Mouse (Mus musculus): Measurements from ENCODE around the gene Rtl9. TPM values are rescaled to one million over a fixed set of nuclear protein-coding genes. Genes with fewer than 3 reads are reported as not detected.

Rtl9 gene
- 1 to 10 TPM in 1 of 2 experiments, under 1 TPM in 1; 0.88 to 1.3 TPM for total RNA-seq (2021)

DNA sequence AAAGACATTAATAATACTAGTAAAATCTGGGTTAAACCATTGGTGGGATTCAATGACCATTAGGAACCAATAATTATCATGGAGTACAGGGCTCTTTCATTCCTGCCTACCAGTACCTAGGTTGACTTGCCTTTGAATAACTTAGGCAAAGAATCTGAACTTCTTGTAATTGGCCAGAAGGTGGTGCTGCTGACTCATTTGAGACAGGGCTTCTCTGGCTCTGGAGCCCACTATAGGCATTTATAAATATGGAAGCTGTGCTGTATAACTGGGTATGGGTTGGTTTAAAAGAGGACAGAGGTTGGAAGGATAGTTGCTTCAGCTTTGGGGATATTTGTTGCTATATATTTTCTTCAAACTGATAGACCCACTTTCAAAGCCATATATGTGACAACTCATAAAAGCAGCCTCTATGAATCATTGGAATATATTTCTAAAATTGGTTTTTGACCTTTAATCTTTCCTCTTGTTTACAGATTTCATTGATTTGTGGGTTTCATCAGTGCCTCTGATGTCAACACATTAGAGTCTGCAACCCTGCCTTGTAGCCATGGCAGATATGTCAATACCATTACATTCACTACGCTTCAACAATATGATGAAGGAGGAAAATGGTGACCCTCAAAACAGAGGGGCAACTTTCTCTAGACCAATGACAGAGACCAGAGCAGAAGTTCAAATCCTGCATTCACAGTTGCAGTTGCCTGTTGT lies at the start of gene Rtl9:
Gene Rtl9 (plus strand): TSS at position 551 of the 711 bp plus-strand sequence.
- peak; percentile 32 for DNase-seq

DNA sequence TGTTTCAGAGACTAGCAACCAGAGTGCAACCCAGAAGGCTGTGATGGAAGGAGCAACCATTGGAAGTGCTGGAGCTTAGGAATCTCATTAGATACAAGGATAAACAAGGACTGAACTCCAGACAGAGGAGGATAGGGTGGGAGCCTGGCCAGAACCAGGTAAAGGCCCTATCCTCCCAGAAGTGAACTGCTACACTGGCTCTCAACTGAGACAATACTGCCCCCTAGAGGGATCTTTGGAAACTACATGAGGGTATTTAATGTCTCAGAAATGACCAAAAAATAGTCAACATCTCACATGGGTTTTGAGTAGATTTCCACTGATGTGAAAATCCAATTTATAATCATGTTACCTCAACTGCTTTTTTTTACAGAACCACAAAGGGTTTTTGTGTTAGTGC lies 47.9 kb upstream of the Rtl9 start:
- peak; percentile 35 for DNase-seq

DNA sequence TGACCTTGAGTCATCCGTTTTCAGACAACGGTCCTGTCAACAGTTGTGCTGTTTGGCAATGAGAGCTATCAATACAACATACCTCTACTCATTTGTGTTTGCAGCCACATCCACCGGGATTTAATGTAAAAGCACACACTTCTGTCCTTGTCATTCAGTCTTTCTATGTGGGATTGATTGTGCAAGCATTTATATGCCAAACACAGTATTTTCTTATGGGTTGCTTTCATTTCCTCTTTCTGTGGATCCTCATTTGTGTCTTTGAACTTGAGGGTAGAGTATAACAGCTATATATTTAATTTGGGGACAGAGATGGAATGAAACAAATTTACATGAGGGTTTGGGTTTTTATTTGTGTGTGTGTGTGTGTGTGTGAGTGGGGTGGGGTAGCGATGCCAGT lies 47.5 kb upstream of the Rtl9 start:
- DNase-seq: no peak

DNA sequence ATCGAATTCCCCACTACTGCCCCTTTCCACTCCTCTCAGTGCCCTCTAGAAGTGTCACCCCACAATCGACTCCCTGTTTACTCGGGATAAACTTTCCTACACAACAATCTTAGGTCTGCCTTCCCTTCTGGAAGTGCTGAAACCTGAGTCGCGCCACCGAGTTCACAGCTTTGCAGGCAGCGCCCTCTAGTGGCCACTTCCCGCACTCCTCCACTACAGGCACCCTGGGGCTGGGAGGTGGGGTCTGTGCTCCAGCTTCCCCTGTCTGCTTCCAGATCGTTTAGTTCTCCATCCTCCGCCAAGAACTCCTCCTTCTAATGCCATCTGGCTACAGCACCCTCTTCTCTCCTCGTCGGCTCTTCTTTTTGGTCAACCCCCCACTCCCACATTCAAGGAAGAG lies 40.6 kb upstream of the Rtl9 start:
- DNase-seq: peak; percentile 86

DNA sequence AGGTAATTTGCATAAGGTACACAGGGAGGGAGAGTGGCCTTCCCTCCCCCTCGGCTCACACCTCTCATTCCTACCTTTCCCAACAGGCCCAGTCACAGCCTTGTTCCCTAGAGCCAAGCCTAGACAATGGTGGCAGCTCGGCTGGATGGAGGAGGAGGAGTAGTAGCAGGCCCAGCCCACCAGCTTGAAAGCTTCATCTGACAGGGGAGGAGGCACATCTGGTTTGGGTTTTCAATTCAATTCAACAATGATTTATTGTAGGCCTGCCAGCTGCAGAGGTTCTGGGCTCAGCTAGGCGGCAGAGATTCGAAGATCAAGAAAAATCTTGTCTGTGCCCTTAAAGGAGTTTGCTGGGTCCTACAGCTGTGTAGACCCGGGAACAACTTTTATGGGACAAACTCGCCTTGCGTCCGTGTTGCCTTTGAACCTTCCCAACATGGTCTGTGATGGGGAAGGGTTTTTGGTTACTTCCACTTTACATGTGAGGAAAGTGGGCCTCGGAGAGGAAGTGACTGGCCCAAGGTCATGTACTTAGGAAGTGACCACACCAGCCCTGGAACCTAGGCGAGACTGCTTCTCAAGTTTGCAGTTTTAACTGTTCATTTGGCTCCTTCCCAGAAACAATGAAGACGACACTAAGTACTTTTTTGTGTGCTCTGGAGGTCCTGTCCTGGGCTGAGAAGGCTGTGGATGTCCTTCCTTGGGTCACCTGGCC lies 36.6 kb upstream of the Rtl9 start:
- DNase-seq: peak; percentile 35

DNA sequence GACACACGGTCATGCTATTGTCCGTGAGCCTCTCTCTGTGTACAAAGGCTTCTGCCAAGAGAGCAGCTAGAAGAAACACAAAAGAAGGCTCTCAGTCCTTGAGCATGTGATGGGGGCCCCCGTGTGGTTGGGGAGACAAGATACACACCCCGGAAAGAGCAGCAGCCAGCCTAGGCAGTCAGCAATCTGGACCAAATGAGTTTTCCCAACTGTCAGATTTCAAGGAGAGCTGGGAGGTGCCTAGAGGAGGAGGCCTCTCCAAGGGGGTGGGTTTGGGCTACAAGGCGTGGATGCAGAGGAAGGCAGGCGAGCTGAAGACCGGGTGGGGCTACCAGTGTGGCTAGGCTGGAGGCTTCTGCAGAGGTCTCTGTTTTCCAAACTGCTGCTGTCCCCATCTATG lies 35.6 kb upstream of the Rtl9 start:
- peak; percentile 11 for DNase-seq

DNA sequence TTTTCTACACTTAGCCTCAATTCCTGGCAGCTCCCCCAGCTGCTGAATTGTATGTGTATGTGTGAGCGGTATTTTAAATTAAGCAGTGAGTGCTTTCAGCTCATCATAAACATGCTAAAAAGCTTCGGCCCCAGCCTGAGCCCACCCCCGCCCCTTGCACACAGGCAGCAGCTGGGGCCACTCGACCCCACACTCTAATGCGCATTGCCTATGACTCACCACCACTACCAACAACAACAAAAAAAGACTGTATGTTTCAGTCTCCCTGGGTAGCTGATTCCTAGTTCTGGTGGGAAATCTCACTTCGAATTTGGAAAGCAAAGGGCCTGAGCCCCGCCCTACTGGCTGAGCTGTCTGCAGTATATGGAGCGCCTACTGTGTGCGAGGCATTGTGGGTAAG lies 35.1 kb upstream of the Rtl9 start:
- DNase-seq: no peak

DNA sequence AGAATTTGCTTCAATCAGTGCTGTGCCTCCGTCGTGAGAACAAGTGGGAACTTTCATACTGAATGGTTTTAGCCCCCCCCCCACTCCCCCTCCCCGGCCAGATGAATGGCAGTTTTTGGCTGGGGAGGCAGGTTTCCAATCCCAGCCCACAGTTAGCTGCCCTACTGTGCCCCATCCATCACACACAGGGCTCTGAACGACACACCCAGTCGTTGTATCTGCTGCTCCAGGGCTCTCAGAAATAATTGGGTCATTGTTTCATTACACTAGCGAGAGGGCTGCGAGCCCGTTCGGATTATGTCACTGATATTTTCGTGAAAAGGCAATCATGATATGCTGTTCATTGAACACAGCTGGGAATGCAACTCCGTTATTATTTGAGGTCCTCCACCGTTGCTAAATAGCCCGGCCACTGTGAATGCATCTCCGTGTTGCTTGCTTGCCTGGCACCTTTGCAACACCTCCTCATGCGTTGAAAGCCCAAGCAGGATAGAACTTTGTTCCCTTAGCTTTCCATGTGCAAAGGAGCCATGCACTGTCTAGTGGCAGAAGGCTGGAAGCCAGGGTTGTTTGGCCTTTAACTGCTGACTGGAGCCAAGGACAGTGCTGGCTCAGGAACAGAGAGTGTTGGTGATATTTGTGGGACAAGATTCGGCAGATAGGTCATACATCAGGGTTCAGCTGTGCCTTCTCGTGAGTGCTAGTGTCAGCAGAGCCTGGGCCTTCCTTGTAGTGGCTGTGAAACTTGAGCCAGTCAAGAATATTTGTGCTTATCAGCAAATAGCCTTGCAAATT lies 32.9 kb upstream of the Rtl9 start:
- no peak for DNase-seq

DNA sequence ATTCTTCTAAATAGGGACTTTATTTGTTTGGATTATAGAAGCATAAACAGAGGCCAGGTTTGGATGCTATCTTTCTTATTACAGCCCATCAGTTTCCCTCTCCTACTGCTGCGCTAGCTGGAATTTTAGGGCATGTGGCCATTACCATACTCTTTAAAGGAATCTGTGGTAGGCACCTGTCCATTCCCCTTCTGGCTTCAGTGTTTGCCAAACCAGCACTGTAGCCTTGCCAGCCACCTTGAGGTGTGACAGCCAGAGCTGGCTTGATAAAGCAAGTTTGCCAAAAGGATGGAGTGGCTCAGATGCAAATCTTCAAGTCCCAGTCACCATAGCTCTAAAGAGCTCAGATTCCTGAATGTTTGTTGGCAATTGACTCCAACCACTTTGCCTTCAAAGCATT lies 32.3 kb upstream of the Rtl9 start:
- DNase-seq: no peak

DNA sequence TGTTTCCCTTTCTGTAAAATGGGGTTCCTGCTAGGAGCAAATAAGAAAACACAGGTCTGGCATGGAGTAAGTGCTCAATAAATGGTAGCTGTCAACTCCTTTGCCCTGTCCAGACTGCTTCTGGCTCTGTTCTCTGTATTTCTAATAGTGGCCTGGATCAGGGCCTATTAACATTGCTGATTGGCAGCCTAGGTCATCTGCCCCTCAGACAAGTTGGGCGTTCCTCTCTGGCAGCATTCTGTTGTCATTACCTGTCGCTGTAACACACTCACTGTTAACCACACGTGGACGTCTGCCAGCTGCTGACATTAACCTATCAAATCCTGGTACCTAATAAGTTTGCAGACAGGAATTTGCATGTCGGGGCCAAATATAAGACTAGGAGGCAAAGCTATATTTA lies 31.8 kb upstream of the Rtl9 start:
- peak; percentile 25 for DNase-seq

DNA sequence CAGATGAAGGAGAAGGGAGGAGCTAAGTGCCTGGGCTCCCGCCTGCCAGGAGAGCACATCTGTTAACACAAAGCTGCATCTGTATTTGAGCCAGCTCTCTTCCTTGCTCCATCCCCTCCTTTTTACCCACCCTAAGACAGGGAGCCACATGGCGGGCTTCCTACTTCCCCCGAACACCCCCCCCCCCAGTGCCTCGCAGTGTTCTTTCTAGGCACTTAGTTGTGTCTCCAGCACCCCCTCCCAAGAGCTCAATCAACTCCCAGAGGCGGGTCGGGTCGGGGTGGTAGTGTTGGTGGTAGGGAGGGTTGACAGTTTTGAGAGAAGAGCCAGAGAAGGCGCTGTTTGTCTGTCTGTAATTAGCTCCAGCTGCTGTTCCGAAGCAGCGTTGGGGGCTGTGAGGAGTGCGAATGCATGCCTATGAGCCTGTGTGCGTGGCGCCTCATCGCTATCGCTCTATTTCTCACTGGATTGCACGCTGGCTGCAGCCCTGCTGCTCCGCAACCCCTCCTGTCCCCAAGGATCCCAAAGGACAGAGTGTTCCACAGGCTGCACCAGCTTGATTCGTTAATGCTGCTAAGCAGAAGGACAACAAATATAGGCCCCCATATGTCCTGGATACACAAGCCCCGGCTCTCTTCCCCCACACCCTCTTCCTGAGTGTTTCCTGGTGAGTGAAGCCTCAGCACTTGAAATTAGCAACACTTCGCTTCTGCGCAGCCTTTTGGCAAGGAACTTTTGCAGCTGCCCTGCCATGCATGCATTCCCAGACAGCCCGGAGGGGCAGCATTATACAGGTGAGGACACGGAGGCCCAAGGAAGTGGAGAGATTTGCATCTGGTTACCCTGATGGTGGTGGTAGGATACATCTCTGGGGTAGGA lies 18.7 kb upstream of the Rtl9 start:
- DNase-seq: peak; percentile 24

DNA sequence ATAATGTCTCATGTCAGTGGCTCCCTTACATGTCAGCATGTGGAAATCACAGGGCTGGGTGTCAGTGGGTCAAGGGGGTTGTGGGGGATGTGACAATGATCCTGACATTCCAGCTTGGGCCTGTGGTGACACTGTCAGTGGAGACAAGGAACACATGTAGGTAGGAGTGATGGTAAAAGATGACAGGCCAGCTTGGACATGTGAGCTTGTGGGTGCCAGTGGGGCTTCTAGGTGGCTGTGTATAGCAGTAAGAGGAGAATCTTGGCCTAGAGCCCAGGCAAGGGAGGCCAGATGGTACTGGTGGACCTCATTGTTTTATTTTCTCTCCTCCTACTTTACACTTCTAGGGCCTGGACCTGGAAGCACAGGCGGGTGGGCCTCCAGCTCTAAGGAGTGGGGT lies 16.7 kb upstream of the Rtl9 start:
- DNase-seq: no peak

DNA sequence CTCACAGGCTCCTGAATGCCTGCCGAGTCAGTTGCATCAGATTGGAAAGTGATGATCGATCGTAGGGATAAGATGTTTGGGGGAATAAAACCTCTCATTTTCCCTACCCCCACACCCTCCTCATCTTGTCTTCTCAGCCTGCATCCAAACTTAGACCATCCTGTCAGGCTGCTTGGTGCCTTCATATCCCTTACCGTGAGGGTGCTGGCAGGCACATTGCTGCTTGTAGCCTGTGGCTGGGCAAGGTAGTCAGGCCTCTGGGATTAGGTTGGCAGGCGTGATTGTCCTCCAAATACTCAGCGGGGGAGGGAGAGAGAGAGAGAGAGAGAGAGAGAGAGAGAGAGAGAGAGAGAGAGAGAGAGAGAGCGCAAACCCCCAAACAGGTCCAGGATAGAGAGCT lies 11.2 kb upstream of the Rtl9 start:
- no peak for DNase-seq

DNA sequence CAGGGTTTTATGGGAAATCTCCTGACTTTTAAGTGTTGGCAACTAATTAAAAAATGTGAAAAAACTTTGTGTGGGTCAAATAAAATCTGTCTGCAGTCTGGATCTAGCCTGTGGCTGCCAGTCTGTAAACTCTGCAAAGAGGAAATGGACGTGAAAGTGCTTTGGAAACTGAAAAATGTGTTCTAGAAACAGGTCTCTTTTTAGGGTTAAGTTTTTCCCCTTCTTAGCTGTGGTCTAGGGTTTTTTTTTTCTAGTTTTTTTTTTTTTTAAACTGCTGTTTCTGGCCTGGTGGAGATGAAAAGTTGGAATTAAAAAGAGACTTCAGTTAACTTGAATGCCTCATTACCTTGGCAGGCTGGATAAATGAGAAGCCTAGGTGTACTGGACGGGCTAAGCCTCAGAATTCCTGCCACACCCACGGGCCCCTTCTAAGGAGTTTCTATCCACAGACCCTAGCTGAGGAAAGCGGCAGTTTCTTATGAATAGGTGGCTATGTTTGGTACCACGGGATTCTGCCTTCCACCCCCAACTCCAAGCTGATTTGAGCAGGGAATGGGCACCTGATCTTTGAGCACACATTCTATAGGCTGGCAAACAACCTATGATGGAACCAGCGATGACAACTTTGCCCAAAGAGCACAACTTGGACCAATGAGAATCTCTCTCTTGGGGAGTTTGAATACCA lies 8.3 kb upstream of the Rtl9 start:
- DNase-seq: no peak

DNA sequence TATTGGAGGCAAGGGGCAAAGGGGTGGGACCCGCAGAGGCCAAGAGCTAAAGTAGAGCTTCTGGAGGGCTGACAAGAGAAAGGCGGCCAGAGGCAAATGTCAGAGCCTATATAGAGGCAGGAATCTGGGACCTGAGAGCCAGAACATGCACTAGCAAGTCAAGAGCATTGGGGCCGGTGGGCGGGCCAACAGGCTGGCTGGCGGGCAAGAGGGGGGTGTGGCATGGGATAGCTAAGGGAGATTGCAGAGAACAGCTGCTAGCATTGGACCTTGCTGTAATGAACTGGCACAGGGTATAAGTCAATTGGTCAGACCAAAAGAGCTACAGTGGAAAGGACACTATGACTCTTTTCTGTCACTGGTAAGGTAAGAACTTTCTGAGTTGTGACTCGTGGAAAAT lies 1.8 kb upstream of the Rtl9 start:
- no peak for DNase-seq

DNA sequence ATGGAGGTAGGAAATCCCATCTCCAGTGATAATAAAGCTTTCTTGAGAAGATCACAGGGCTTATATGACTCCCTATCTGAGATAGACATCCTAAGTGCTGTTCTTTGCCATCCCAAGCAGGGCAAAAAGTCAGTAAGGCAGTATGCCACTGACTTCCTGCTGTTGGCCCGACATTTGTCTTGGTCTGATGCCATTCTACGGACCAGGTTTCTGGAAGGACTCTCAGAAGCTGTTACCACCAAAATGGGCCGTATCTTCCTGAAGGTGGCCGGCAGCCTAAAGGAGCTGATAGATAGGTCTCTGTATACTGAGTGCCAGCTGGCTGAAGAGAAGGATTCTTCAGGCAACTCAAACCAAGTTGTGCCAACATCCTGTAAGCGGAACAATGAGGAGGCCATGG lies 3.8 kb downstream of the Rtl9 start:
- DNase-seq: no peak

DNA sequence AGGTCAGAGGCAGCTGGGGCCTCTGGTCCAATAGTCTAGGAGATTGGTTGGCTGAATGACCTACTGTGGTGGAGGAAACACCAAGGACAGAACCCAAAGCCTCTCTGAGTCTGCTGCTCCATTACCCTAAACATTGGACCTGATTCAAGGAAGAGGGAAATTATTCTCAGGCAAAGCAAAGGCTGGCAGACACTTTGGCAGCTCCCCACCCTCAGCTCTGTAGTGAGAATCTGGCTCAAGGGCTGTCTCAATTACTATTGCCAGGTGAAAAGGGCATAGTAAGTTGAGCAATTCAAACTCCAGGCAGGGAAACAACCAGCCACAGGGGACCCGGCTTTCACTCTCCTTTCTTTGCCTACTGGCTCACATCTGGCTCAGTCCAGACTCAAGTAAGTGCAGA lies 6.5 kb downstream of the Rtl9 start:
- no peak for DNase-seq

DNA sequence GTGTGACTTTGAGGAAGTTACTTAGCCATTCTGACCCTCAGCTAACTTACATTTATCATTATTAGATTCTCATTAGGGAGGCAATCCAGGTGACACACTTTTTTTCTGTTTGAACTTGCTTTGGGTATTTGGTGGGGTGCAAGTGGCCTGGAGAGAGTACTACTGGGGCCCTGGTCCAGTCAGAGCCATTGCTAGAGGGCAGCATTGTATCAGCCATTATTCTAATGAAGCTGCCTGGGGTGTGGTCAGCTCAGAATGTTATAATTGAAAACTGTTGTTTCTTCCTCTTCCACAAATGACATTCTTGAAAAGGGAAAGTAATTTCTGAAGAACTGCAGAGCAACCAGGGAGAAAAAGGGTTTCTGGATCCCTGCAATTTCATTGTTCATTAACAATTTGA lies 13.2 kb downstream of the Rtl9 start:
- no peak for DNase-seq
